Mouse (Mus musculus) Patski (cell line): Measurements from ENCODE around the gene Gm11084. TPM values are rescaled to one million over a fixed set of nuclear protein-coding genes. Genes with fewer than 3 reads are reported as not detected.

Experiments used
- ATAC-seq: fragments of 100-300 bp; one replicate; pipeline ENCODE4 v1.8.0; 2021
- CTCF ChIA-PET: fragments of 350-600 bp; sonication (Branson Sonifier 250); formaldehyde crosslinking; loops from one replicate; lab custom pipeline; 2022; ENCODE audit warnings: inconsistent platforms; lab: Charles Lee
- POLR2A ChIA-PET: fragments of 350-600 bp; sonication (Branson Sonifier 250); formaldehyde crosslinking; loops from one replicate; lab custom pipeline; 2022; ENCODE audit warnings: antibody characterized with exemption, inconsistent platforms; lab: Charles Lee
- DNase-seq: peaks from one replicate; pipeline ENCODE4 v3.0.0-alpha.2; 2011; ENCODE audit warnings: low read depth, low spot score
- H3K27me3 ChIP-seq: fragments of 371-371 bp; one replicate; pipeline ENCODE4 v1.5.1; 2021
- CTCF ChIP-seq: fragments of 100-300 bp; IDR thresholded peaks from one replicate; pipeline ENCODE4 v1.5.1; 2021
- in situ Hi-C: fragments of 300-500 bp; cut with MboI; formaldehyde crosslinking; loops from 3 replicates; pipeline ENCODE4 v1.11.1; 2018; ENCODE audit warnings: low pct_unique_long_range_greater_than_20kb, mixed read lengths
- polyA plus RNA-seq: library from polyadenylated mRNA; unstranded; gene quantifications from one replicate; pipeline ENCODE4 v1.2.3, GENCODE M21; 2021

Gm11084 gene
- polyA plus RNA-seq, 1 experiment from 2014 or later = not detected

GRCm38 (mm10) chr2:72935937-72936336, 50.6 kb downstream of the Gm11084 start:
- no peak for ATAC-seq
- CTCF ChIA-PET = interaction anchor here (0.9 to 1.3 kb wide), 2 partner anchors 9 to 343 kb away, joined by 3 read pairs; no protein-coding TSS in a partner anchor
- in situ Hi-C loops = no loop called here
- DNase-seq = no peak
- H3K27me3 ChIP-seq = no peaks in the 10 kb centered on the region
- POLR2A ChIA-PET = no interaction called here
- no peak for TF ChIP-seq CTCF

GRCm38 (mm10) chr2:72932186-72932585, 54.3 kb downstream of the Gm11084 start:
- ChIA-PET POLR2A (no interaction called here), CTCF (no interaction called here)
- DNase-seq (no peak), ATAC-seq (no peak)
- TF ChIP-seq CTCF = no peak
- in situ Hi-C loops = no loop called here
- no peaks in the 10 kb centered on the region for H3K27me3 ChIP-seq

- TF ChIP-seq CTCF = no peak
- ATAC-seq = no peak
- ChIA-PET CTCF (no interaction called here), POLR2A (no interaction called here)
- in situ Hi-C loops = no loop called here
- no peaks in the 10 kb centered on the region for H3K27me3 ChIP-seq
- peak; percentile 35 for DNase-seq
These were observed 61.5 kb downstream of the Gm11084 start for GRCm38 (mm10) chr2:72924981-72925380.

Other genes with a start within 250 kb of the Gm11084 start
- gene Sp3, start 6.3 kb downstream of the Gm11084 start, polyA plus RNA-seq = 48.9 TPM
- 106 TPM for gene Ola1, start 232.2 kb upstream of the Gm11084 start, polyA plus RNA-seq